ENCODE assay signal across 8 mouse cellular contexts in genomic region chr5:75149880-75150279, GRCm38 (mm10). TPM values are rescaled to one million over a fixed set of nuclear protein-coding genes. Genes with fewer than 3 reads are reported as not detected.
DNase-seq lines count a peak whose midpoint lies in the region; ATAC-seq lines count a peak whose summit lies in the region.

No protein-coding gene starts in this region.

- peak overlapping the region; percentile 50 for H3K9ac ChIP-seq in heart, embryonic 13.5 days
- H3K9ac ChIP-seq in stomach, embryonic 16.5 days (ENCODE audit: low read length): peak overlapping the region; percentile 32; the same call in 1 of the 2 replicates

- no peaks in the 10 kb centered on the region for H3K36me3 ChIP-seq in heart, embryonic 13.5 days
- no peaks in the 10 kb centered on the region for H3K36me3 ChIP-seq in stomach, embryonic 16.5 days (ENCODE audit: control insufficient read depth, insufficient read depth, low read length)

- WGBS in heart, embryonic 13.5 days: under 1% methylated on average over 11 of the region's 11 CpGs
- 10% methylated on average over 11 of the region's 11 CpGs for WGBS in stomach, embryonic 16.5 days

- H3K27me3 ChIP-seq in heart, embryonic 13.5 days (replicated peaks): peaks cover 96% of the 10 kb centered on the region
- H3K27me3 ChIP-seq in stomach, embryonic 16.5 days (ENCODE audit: control insufficient read depth, insufficient read depth, low read length): peaks cover 23% of the 10 kb centered on the region

- no peak for ATAC-seq in heart, embryonic 13.5 days (ENCODE audit: extremely low read depth, insufficient number of reproducible peaks, low FRiP score, low TSS enrichment)
- ATAC-seq in stomach, embryonic 16.5 days (ENCODE audit: insufficient read depth, low FRiP score): no peak

- peaks cover 54% of the 10 kb centered on the region for H3K4me1 ChIP-seq in heart, embryonic 13.5 days
- H3K4me1 ChIP-seq in stomach, embryonic 16.5 days (ENCODE audit: control insufficient read depth, insufficient read depth, low read length): peaks cover 18% of the 10 kb centered on the region; the same call in 1 of the 2 replicates

- H3K27ac ChIP-seq in heart, embryonic 13.5 days (replicated peaks): peak overlapping the region; percentile 64
- H3K27ac ChIP-seq in stomach, embryonic 16.5 days (ENCODE audit: low read length): 0 out of 2 replicates have a peak overlapping the region, but pooled peaks have one; percentile 9

- H3K4me2 ChIP-seq in heart, embryonic 13.5 days: peak overlapping the region; percentile 92
- H3K4me2 ChIP-seq in stomach, embryonic 16.5 days (ENCODE audit: low read depth, low read length): peak overlapping the region; percentile 50

- H3K9me3 ChIP-seq in heart, embryonic 13.5 days: no peaks in the 10 kb centered on the region
- no peaks in the 10 kb centered on the region for H3K9me3 ChIP-seq in stomach, embryonic 16.5 days (replicated peaks; ENCODE audit: control insufficient read depth, low read length)

- peak overlapping the region; percentile 62 for H3K4me3 ChIP-seq in heart, embryonic 13.5 days
- H3K4me3 ChIP-seq in stomach, embryonic 16.5 days (replicated peaks; ENCODE audit: low read length): peak overlapping the region; percentile 37; the same call in 1 of the 2 replicates

- peak; percentile 21 for DNase-seq in adrenal gland, postnatal 14 days
- no peak for DNase-seq in adrenal gland, postnatal 4 days (ENCODE audit: low spot score in 2 of 2)
- peak; percentile 85 for DNase-seq in embryo, embryonic 11 days
- peak; percentile 39 to 45 for DNase-seq in kidney, postnatal 25 days
- no peak for DNase-seq in spleen, adult 18-20 months
- no peak for DNase-seq in layer of hippocampus, adult 9-10 months (ENCODE audit: low spot score)

RNA-seq across cellular contexts. Expression of gene Pdgfra, which starts 2.2 kb away (rescaled TPM):
- 26.8 and 33.8 TPM in 2 replicates for total RNA-seq in adrenal gland, postnatal 14 days (2021)
- total RNA-seq in adrenal gland, postnatal 4 days (2021): 10 to 100 TPM; 46.8 to 49.6 TPM
- polyA plus RNA-seq in heart, embryonic 13.5 days (2015; fragmentation: Nextera tagmentation; extraction: Ambion mirVana): 16.6 and 20.7 TPM in 2 replicates
- 38.7 and 39.5 TPM in 2 replicates for polyA plus RNA-seq in stomach, embryonic 16.5 days (2015; fragmentation: Nextera tagmentation; extraction: Ambion mirVana)

Comparison
In these comparisons a context has a peak if more than half of its experiments do, and no peak if none do; other contexts are left out.
1. DNase-seq: peak in adrenal gland, postnatal 14 days (single experiment), embryo, embryonic 11 days (single experiment) and kidney, postnatal 25 days (2 of 2); none in adrenal gland, postnatal 4 days (0 of 2), spleen, adult 18-20 months (0 of 2) and layer of hippocampus, adult 9-10 months (single experiment).